Mouse (Mus musculus) spleen, postnatal 10 days (tissue): Measurements from ENCODE around the gene Kiz.

Source experiments
- DNase-seq, 2 experiments: peaks; one replicate each; pipeline ENCODE4 v3.0.0; 2021 to 2022; ENCODE audit warnings: low spot score in 2 of 2

Gene Kiz

DNA sequence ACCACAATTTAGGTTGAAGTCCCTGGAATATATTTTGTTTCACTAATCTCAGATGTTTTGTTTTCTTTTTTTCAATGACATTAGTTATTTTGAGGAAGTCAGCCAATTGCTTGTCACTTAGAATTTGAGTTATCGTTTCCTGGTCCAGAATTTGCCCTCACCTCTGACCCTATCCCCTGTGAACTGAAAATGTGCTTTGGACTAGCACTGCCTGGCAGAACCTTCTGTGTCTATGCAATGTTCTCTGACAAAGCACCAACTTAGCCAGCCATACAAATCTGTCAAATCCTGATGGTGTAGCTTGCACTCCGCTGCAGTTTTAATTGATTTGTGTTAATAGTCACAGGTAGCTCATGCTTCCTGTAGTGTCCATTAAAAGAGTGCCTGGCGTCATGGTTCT is 10.1 kb downstream of the Kiz start:
- no peak for DNase-seq

DNA sequence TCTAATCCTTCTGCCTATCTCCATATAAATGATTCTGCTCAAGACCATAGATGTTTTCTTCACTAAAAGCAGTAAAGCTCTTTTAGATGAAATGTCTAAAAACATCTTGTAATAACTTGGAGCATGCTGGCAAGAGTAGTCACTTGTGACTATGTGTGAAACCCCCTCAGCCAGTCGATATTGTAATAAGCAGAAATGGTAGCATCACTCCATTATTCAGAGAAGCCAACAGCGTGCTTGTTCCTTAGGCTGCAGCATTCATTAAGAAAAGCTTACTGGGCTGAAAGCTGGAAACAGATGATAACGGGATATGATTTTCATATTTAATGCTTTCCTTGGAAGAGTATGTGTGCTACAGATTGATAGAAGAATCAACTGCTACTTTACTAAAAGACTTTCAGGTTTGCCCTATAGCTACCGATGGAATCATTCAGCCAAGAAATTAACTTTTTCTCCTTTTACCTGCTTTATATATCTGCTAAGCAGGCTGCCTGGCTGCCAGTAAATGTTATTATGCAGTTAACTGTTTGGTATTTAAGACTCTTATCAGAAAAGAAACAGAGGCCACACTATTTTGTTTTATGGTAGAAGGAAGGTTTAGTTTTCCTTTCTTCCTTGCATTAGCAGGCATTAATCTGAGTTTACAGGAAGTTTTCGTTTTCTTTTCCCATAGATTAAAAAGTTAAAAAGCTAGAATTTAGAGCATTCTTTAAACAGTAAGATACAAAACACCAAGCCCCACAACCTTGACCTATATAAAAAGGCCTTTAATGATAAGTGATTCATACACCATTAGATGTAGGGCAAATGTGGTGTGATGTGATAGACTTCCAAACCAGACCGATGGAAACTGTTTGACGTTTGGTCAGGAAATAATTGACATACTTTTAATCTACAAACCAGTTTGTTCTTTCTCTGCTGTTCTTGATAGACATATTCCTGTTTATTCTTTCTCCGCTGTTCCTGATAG is 15.9 kb downstream of the Kiz start:
- no peak for DNase-seq

DNA sequence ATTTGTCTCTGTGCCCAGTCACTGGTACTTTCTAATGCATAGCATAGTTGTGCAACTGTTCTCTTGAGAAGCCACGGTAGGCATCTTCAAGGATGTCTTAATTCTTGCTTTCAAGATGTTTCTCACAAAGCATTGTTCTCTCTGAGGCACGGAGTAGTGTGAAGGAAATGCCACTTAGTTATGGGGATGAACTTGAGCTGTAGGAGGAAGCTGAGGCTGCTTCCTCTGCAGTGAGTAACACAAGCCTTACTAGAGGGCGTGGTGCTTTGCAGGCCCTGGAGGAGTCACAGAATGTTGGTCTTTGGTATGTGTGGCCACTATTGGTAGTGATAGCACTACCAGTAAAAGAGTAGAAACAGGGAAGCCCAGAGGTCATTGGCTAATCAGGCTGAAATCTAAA is 17.0 kb downstream of the Kiz start:
- no peak for DNase-seq

DNA sequence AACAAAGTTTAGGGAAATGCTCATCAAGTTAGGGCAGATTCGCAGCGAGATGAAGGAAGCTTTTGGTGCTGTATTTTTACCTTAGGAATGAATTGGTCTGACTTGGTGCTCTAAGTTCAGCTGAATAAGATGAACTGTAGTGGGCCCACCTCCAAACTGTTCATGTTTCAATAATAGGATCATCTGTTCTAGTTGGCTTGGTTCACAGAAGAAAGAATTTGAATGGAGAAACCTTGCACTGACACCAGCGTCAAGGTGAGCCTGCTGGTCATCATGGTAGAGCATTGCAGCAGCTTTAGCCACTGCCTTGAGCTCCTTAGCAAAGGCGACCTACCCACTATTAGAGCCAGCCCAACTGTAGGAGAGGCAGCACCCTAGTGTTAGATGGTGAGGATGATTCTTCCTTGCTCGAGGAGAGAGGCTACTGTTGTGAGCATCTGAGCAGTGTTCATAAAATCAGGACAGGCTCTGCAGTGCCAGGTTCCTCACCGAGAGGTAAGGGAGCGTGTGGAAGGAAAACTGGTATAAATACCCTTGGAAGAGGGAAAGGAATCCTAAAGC is 18.3 kb downstream of the Kiz start:
- no peak for DNase-seq

DNA sequence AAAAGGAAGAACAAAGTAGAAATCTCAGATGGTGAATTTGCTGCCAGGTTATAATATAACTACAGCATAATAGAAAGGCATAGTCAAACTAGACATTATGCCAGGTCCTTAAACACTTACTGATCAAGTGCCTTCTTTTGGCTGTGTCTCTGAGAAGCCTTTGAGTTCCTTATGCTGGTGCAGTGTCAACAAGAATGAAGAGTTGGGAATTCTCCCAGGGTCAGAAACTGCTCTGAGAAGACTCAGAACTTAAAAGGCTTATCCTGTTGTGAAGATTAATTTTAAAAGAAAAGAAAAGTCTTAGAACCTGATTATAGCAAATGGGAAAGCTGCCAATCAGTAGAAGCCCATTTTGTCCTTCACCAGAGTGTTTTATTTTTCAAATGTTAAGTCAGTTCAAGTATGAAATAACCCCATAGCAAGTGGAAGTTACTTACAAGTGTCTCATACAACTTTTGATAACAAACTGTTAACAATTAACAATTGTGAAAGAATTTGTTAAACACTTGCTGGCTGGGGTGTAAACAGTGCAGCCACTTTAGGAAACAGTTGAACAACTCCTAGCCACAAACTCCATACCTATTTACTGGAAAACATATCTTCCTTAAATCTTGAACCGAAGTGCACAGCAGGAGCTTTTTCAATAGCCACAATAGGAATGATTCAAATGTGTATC is 21.9 kb downstream of the Kiz start:
- DNase-seq, result no peak

DNA sequence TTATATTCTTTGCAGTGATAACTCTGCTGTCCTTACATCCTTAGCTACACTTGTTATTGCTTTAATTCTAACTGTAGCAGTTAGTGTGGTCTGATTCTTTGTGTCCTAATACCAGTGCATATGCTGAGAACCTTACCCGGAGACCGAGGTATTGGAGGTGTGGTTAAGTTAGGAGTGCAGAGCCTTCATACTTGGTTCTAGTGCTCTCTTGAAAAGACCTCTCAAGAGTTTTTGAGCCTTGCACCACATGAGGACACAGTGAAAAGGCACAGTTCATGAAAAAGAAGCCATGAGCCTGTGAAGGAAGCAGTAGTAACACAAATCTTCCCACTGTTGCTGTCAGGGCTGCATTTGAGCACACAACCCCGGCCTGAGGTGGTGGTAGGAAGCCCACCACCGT is 26.0 kb downstream of the Kiz start:
- no peak for DNase-seq

DNA sequence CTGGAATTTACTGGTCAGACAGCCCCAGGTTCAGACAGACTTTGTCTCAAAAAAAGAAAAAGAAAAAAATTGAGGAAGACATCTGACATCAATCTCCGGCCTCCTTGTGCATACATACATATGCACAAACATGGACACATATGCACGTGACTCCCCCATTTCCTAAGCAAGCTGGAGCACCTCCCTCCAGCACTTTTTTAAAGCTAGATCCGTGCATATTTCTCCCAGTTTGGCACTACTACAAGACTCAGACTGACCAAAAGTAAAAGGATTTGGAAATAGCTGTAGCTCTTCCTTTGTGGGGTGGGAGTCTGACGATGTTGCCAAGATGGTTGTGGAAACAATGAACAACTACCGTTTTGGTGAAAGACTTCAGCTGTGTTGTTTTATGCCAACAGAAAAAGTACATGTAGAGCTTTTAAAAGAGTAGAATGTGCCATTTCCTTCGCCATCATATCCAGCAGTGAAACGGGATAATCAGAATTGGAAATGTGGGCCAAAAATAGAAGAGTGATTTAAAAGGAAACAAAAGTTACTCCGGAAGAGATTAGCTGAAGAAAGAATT is 28.7 kb downstream of the Kiz start:
- DNase-seq, result no peak

DNA sequence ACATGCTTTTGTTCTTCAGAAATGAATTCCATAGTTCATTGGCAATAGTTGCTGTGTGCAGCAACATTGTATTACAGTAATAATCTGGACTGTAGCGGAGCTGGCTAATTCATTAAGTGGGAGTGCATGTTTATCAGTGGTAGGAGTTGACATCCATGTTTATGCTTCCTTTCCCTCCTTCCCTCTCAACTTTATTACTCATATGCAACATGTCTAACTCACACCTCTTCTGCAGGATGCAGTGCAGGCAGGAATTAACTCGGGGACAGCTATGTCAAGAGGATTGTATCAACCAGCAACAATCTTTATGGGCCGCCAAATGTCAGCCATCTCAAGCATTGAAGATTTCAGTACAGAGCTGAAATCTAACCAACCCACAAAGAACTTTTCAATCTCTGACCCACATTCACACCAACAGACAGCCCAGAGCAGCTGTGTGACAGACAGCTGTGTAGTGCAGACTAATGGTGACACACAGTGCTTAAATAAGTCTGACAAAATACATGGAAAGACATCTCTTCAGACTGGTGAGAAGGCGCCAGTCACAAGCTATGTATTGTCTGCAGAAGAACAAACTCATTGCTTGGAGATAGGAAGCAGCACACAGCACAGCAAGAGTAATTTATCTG is 33.2 kb downstream of the Kiz start:
- no peak for DNase-seq

DNA sequence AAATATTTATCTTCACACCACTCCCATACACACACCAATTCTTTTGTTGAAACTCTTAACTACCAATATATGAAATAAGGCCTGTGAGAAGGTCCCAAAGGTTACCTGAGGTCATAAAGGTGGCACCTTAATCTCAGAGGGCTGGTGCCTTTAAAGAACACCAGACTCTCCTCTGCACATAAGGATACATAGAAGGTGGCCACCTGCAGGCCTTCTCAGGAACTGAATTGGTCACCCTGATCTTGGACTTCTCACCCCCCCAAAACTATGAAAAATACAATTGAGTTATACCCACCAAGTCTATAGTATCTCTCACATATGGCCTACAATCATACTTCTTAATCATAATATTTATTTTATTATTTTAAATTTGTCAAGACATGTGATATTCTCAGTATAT is 43.3 kb downstream of the Kiz start:
- DNase-seq, result no peak

DNA sequence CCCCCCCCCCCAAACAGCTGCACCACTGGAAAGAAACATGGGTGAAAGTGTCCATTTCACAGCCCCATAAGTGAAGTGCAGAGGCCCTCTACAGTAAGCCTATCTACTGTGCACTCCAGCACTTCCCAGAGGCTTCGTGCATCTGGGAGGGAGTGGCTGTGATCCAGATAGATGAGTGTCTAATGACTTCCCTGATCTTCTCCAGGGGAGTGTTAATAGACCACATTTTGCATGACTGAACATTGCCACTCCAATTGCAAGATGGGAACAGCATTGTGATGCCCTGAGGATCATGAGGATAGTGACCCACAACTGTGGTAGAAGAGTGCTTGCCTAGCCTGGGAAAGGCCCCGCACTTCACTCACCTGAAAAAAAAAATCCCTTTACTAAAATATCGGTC is 60.4 kb downstream of the Kiz start:
- no peak for DNase-seq

DNA sequence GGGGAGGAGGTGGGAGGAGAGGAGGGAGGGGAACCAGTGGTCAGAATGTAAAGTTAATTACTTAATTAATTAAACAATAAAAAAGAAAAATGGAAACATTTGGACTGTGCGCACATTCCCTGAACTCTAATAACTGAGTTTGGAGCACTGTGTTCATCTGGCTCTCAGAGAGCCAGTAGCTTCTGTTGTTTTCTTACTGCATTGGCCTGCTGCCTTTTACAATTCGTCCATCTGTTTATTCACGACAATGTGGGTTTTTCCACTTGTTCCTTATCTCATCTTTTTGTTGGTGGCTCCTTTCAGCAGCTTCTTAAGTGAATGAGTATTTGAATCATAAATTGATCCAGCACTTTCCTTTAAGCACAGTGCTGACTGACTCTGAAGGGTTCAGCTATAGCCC is 62.1 kb downstream of the Kiz start:
- DNase-seq, result no peak

DNA sequence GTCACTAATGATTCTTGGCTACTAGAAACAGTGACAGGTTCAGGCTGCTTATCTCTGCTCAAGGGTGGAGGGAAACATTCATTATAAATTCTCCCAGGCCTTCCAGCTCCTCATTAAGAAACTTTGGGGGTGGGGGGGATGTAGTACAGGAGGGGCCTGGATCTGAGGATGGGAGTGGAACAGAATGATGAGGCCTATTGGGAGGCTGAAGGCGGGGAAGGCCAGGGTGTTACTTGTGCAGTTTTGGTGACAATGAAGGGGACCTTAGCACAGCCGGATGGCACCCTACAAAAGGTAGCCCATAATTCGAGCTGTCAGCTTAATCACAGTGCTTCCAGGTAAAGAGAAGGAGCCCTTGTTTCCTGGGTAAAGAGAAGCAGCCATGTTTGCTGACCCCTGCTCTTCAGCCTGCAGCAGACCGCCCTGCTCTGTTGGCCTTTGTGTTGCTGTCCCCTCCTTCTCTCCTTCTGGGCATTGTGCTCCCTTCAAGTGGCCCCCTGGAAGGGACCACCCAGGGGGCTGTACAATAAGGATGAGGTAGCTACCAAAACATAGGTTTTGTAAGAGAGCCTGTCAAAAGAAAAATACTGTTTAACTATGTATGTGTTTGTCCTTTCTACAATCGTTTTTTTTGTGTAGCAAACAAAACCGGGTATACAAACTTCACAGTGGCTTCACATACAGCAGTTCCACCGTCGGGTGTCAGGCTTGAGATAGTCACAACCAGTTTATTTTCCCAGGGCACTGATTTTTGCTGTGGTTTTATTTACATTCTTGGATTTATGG is 64.9 kb downstream of the Kiz start:
- DNase-seq, result no peak

DNA sequence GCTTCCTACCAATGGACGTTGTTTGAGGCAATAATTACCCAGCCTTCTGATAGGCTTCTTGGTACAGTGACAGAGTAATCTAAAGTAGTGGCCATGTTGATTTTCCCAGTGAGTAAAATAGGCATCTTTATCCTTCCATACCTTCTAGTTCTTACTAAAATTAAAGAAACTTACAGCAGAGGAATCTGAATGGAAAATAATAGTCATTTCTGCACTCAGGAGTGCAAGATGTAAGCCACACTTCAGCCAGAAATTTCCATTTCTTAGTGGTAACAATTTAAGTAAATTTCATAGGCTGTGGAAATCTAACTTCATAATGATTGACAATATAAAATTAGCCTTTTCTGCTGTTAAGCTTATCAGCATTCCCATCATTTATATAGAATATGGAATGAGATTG is 69.6 kb downstream of the Kiz start:
- DNase-seq, result no peak

DNA sequence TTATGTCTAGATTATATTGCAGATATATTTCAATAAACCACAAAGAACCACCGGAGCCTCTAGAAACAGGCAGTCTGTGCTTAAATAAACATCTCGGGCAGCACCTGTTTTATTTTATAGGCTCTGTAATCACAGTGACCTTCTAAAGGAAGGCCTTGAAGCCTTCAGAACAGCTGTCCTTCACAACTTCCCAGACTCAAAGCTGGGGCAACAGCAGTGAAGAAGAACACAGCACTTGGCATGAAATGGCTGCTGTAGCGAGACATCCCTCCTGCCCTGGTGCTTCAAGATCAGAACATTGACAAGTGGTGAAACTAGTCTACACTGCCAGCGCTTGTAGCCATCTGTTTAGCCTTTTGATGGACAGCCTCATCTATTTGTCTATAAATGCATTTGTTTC is 70.2 kb downstream of the Kiz start:
- DNase-seq, result no peak

DNA sequence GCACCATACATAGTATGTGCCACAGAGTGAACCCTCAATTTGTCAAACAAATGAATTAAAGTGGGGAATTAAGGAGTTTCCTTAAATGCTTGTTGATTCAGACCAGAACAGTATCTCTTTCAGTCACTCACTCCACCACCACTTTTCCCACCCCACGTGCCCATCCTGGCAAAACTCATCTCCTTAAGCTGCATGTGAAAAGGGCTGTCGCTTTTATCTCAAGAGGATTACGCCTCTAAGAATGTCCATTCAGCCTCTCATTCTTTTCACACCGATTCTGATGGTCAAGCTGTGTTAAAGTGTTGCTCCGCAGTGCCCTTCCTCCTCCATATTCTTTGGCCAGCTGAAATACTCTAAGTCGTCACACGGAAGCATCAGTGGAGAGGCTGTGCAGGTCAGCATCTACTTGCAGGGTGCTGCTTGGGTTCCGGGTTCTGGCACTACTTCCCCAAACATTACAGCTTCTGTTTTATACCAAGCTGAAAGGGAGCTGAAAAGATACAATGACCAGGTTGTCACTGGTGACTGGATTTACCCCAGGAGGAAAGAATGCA is 92.6 kb downstream of the Kiz start:
- no peak for DNase-seq

DNA sequence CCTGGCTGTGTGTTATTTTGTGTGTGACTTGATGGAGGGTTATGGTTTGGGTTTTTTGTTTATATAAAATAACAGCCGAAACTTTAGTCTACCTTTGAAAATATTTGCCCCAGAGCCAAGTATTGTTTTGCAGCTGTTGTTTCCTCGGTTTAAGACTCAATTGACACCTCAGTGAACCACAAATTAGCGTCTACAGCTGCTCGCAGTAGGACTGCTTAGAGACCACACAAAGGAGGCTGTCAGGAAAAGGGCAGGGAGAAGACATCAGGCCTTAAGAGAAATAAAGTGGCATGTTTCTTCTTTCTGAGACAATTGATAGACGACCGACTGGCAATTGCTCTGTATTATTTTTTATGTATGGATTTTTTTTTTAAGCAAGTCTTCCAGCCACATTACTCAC is 100.7 kb downstream of the Kiz start:
- DNase-seq, result no peak

DNA sequence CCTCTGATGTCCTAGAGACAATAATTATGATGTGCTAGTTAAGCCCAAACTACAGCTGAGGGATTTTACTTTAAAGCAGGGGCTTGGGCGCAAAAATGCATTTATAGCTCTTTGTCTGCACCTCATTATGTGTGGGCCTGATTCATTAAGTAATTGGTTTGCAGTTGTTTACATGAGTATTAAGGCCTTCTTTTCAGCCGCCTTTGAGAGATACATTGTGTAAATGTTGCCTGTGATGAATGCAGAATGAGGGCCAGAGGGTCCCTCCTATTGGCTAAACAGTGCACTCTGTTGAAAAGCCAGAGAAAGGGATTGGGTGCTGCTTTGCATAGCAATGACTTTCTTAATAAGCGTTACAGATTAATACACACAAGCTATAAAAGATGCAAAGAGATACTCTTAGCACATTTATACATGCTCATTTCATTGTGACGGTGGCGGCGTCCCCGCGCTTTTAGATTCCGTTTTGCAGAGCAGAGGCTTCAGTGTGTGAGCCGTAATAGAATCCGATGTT is 102.8 kb downstream of the Kiz start:
- no peak for DNase-seq

DNA sequence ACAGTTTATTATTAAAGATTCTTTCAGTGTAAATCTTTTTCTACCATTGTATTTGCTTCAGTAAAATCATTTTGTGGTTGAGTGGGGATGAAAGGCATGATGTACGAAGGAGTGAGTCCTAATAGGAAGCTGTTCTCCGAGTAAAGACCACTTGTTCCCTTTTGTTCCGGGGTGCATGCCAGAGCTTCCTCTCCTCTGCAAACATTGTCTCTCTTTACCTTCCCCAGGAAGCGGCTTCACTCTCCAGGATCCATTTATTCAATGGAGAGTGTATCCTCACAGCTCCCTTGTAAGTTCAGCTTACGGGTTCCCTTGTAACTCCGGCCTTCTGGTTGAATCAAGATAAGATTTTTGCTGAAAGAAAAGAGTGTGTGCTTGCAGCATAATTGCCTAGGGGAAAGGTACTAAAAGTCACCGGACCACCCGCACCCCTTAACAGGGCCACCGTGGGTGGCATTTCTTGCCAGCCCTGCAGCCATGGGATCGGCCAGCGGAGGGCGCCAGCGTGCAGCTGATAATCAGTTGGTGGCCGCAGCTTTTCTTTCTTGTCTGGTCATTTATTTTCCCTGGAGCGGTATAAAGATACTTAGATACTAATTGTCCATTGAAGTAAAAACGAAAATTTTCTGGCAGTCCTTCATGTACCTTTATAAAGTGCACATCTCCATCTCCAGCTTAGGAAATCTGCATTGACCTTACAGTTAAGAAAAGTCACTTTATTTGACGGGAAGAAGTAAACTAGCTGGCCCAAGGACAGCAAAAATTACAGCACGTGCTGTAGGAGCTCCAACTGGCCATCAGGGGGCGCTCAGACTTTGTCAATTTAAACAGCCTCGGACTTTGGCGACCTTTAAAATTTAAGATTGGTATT is 103.5 kb downstream of the Kiz start:
- peak; percentile 74 to 85 for DNase-seq

DNA sequence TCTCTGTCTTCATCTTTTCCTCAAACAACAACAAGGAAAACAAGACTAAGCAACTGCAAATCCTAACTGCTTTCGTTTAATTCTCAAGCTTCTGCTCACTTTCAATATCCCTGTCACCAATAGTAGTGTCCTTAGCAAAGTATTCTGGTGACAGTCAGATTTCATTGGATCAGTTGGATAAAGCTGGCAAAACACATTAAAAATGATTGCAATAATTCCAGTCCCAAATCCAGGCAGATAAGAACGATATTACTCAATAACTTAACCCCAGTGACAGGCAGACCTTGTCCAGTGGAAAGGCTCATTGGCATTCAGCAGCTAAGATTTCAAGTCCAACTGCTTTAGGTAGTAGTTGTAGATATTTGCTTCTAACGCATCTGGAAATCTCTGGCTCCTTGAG is 119.4 kb downstream of the Kiz start:
- DNase-seq, result no peak
